Mouse (Mus musculus) embryonic facial prominence, embryonic 11.5 days (tissue): Measurements from ENCODE around the gene Zfp622. TPM values are rescaled to one million over a fixed set of nuclear protein-coding genes. Genes with fewer than 3 reads are reported as not detected.

Source experiments
- ATAC-seq: fragments of 200-750 bp; cut with Nextera tagmentation; replicated peaks from 2 replicates; pipeline ENCODE4 v1.8.0; 2017; ENCODE audit warnings: low read depth; ENCODE audit not compliant: insufficient number of reproducible peaks, low FRiP score, low TSS enrichment
- DNase-seq: peaks from one replicate; pipeline ENCODE4 v3.0.0-alpha.2; 2015; ENCODE audit warnings: low spot score
- H3K27ac ChIP-seq: fragments of 300-500 bp; sonication (generic); replicated peaks from 2 replicates; pipeline ENCODE4 v1.5.1; 2014; ENCODE audit warnings: mild to moderate bottlenecking, low read depth, low read length, control low read depth
- H3K27me3 ChIP-seq: fragments of 300-500 bp; sonication (generic); 2 replicates; pipeline ENCODE4 v1.6.1; 2014; ENCODE audit warnings: mild to moderate bottlenecking, low read length, moderate library complexity, mixed read lengths; ENCODE audit not compliant: control insufficient read depth, insufficient read depth
- H3K36me3 ChIP-seq: fragments of 300-500 bp; sonication (generic); replicated peaks from 2 replicates; pipeline ENCODE4 v1.6.1; 2014; ENCODE audit warnings: low read depth, mild to moderate bottlenecking, low read length, moderate library complexity, mixed read lengths; ENCODE audit not compliant: control insufficient read depth, insufficient read depth
- H3K4me1 ChIP-seq: fragments of 300-500 bp; sonication (generic); 2 replicates; pipeline ENCODE4 v1.6.1; 2014; ENCODE audit warnings: low read length, mixed read lengths; ENCODE audit not compliant: control insufficient read depth, insufficient read depth
- H3K4me2 ChIP-seq: fragments of 300-500 bp; sonication (generic); 2 replicates; pipeline ENCODE4 v1.6.1; 2014; ENCODE audit warnings: low read depth, mild to moderate bottlenecking, control low read depth, low read length, moderate library complexity
- H3K4me3 ChIP-seq: fragments of 300-500 bp; sonication (generic); 2 replicates; pipeline ENCODE4 v1.5.1; 2014; ENCODE audit warnings: low read depth, low read length, control low read depth
- H3K9ac ChIP-seq: fragments of 300-500 bp; sonication (generic); replicated peaks from 2 replicates; pipeline ENCODE4 v1.6.1; 2014; ENCODE audit warnings: mild to moderate bottlenecking, control low read depth, low read length
- H3K9me3 ChIP-seq: fragments of 300-500 bp; sonication (generic); replicated peaks from 2 replicates; pipeline ENCODE4 v1.6.1; 2016; ENCODE audit warnings: mild to moderate bottlenecking, low read length, inconsistent platforms, mixed read lengths; ENCODE audit not compliant: control insufficient read depth
- WGBS: fragments of 180-500 bp; shearing (Covaris S2); extraction: QIAGEN DNeasy Blood & Tissue Kit; methylation state at CpG from one replicate; pipeline ENCODE4 v1.1.7; 2014; 5-methylcytosine and 5-hydroxymethylcytosine counted together
- polyA plus RNA-seq: library from polyadenylated mRNA; unstranded; fragments of >200 nt; fragmentation: Nextera tagmentation; extraction: Ambion mirVana; gene quantifications from 2 replicates; pipeline ENCODE4 v1.2.1, GENCODE M21; 2014

Gene Zfp622
- polyA plus RNA-seq, 1 experiment from 2014 or later = 31.0 TPM

DNA sequence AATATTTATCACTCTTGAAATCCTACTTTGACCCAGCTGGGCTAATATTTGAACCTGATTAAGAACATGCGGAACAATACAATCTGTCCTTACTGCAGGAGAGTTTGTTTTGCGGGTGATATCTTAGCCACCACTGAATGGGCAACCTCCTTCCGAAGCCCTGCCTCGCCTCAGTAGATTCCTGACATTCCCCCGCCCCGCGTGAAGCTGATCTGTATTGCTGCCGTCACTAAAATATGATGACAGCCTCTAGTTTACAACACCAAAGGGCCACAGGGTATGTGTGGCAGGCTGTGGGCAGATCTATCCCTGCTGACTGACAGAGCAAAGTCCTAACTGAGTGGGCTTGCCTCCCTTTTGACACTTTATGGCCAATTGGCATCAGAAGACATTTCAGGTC, 38.9 kb upstream of the Zfp622 start:
- DNase-seq = no peak
- Histone ChIP-seq H3K27me3 (no peaks in the 10 kb centered on the region), H3K9ac (no peak overlapping the region), H3K27ac (no peak overlapping the region), H3K4me3 (no peak overlapping the region), H3K9me3 (no peaks in the 10 kb centered on the region), H3K4me1 (no peaks in the 10 kb centered on the region), H3K36me3 (no peaks in the 10 kb centered on the region), H3K4me2 (no peak overlapping the region)
- WGBS = 82% methylated on average over 8 of the region's 8 CpGs
- ATAC-seq = no peak

DNA sequence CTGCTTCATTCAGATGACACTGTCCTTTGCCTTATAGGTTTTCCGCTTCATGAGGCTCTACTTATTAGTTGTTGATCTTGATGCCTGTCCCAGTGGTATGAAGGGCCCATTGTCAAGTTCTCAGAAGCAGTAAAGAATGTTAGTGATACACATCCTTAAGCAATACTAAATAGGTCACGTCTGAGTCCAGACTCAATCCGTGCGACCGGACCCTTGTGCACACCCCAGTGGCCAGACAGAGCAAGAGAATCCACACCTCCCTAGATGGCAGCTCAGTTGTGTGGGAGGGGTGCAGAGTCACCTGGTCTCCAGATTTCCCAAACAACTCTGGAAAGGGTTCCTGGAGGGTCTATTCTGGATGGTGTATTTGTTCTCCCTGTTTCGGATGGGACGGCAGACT, 37.7 kb upstream of the Zfp622 start:
- ATAC-seq (no peak), DNase-seq (no peak)
- H3K4me3 ChIP-seq = no peak overlapping the region
- H3K4me1 ChIP-seq = no peaks in the 10 kb centered on the region
- H3K9ac ChIP-seq = no peak overlapping the region
- H3K27ac ChIP-seq = no peak overlapping the region
- H3K9me3 ChIP-seq = no peaks in the 10 kb centered on the region
- 86% methylated on average over 7 of the region's 7 CpGs for WGBS
- H3K4me2 ChIP-seq = no peak overlapping the region
- no peaks in the 10 kb centered on the region for H3K36me3 ChIP-seq
- H3K27me3 ChIP-seq = no peaks in the 10 kb centered on the region

DNA sequence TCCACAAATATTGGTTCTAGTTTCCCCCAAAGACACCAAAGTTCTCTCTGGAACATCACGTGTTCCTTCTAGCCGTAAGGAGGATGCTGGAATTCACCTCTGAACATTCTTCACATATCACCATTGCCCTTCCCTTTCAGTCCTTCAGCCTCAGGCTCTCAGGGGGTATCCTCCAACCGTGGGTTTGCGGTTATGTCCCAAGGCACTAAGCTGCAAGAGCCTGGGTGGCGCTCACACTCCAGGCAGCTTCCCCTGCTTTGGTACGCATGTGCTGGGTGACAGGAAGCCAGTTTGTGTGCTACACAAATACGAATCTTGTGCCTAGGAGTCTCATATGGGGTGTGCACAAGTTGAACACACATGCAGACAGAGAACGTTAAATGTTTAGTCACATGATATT, 36.8 kb upstream of the Zfp622 start:
- no peak for ATAC-seq

GRCm38 (mm10) chr15:25948257-25949223, 35.6 kb upstream of the Zfp622 start:
- DNase-seq (no peak), ATAC-seq (no peak; the same call in 1 of the 2 replicates)
- H3K9me3 ChIP-seq = no peaks in the 10 kb centered on the region
- H3K4me2 ChIP-seq = no peak overlapping the region
- no peaks in the 10 kb centered on the region for H3K36me3 ChIP-seq
- H3K4me3 ChIP-seq = no peak overlapping the region
- no peak overlapping the region for H3K27ac ChIP-seq
- WGBS = 81% methylated on average over 26 of the region's 26 CpGs
- no peak overlapping the region for H3K9ac ChIP-seq
- no peaks in the 10 kb centered on the region for H3K4me1 ChIP-seq
- H3K27me3 ChIP-seq = no peaks in the 10 kb centered on the region

More for the DNA sequence above, 36.8 kb upstream of the Zfp622 start:
- DNase-seq = no peak
- no peak overlapping the region for H3K4me2 ChIP-seq
- no peaks in the 10 kb centered on the region for H3K4me1 ChIP-seq
- H3K27me3 ChIP-seq = no peaks in the 10 kb centered on the region
- H3K9me3 ChIP-seq = no peaks in the 10 kb centered on the region
- H3K36me3 ChIP-seq = no peaks in the 10 kb centered on the region
- no peak overlapping the region for H3K9ac ChIP-seq
- WGBS = 74% methylated on average over 8 of the region's 8 CpGs
- no peak overlapping the region for H3K27ac ChIP-seq
- H3K4me3 ChIP-seq = no peak overlapping the region

GRCm38 (mm10) chr15:25949696-25950095, 34.5 kb upstream of the Zfp622 start:
- DNase-seq = no peak
- 86% methylated on average over 9 of the region's 9 CpGs for WGBS
- ATAC-seq = no peak
- no peaks in the 10 kb centered on the region for H3K27me3 ChIP-seq
- H3K36me3 ChIP-seq = no peaks in the 10 kb centered on the region
- no peaks in the 10 kb centered on the region for H3K4me1 ChIP-seq
- H3K4me2 ChIP-seq = no peak overlapping the region
- H3K4me3 ChIP-seq = no peak overlapping the region
- H3K27ac ChIP-seq = no peak overlapping the region
- no peak overlapping the region for H3K9ac ChIP-seq
- no peaks in the 10 kb centered on the region for H3K9me3 ChIP-seq

- H3K9me3 ChIP-seq = no peaks in the 10 kb centered on the region
- ATAC-seq (no peak), DNase-seq (no peak)
- no peak overlapping the region for H3K4me2 ChIP-seq
- H3K4me3 ChIP-seq = no peak overlapping the region
- H3K9ac ChIP-seq = no peak overlapping the region
- H3K27ac ChIP-seq = no peak overlapping the region
- 86% methylated on average over 5 of the region's 5 CpGs for WGBS
- no peaks in the 10 kb centered on the region for H3K36me3 ChIP-seq
- H3K27me3 ChIP-seq = no peaks in the 10 kb centered on the region
- H3K4me1 ChIP-seq = no peaks in the 10 kb centered on the region
Observed at GRCm38 (mm10) chr15:25950584-25950983, 33.6 kb upstream of the Zfp622 start.

- ATAC-seq (no peak), DNase-seq (no peak)
- no peaks in the 10 kb centered on the region for H3K4me1 ChIP-seq
- H3K27ac ChIP-seq = no peak overlapping the region
- 73% methylated on average over 4 of the region's 4 CpGs for WGBS
- H3K36me3 ChIP-seq = no peaks in the 10 kb centered on the region
- H3K9ac ChIP-seq = no peak overlapping the region
- H3K27me3 ChIP-seq = no peaks in the 10 kb centered on the region
- H3K9me3 ChIP-seq = no peaks in the 10 kb centered on the region
- H3K4me3 ChIP-seq = no peak overlapping the region
- no peak overlapping the region for H3K4me2 ChIP-seq
Observed at GRCm38 (mm10) chr15:25951037-25951436, 33.1 kb upstream of the Zfp622 start.

DNA sequence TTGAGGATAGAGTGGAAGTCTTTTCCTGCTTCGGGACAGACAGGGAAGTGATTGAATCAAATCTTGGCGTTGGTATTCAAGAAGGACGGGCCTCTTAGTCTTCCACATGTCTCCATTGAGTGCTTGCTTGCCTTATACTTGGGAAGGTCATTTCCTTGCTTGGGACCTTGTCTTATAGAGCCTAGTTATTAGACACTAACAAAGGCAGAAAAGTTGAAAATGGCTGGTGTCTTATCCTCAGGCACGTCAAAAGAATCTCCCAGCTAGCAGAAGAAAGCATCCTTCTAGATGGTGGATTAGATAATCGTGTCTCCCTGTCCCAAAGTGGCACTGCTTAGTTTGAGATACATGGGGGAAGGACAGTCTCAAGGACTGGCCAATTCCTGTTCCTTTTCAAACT, 28.2 kb upstream of the Zfp622 start:
- DNase-seq = no peak
- Histone ChIP-seq H3K9me3 (no peaks in the 10 kb centered on the region), H3K4me1 (no peaks in the 10 kb centered on the region), H3K9ac (no peak overlapping the region), H3K4me2 (no peak overlapping the region), H3K4me3 (no peak overlapping the region), H3K27ac (no peak overlapping the region), H3K36me3 (no peaks in the 10 kb centered on the region), H3K27me3 (no peaks in the 10 kb centered on the region)
- ATAC-seq = no peak
- WGBS = 74% methylated on average over 5 of the region's 5 CpGs
